1 mouse cellular context compared by ENCODE assay signal in the genomic region with DNA sequence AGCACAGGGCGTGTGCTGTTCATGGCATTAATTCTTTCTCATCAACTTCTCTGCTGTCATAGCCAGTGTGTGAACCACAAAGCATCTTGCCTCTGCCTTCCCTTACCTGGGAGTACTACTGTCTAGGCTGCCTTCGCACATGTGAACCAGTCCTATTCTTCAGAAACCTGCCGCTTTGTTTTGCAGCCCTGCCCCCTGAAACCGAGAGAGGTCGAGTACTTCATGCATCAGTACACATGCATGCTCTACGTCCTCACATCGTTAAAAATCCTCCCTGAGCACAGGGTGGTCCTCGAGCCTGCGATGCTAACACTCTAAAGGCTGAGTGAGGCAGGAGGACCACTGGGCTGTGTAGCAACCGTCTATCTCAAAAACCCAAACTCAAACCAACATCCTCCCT.
TF ChIP-seq lines count a peak whose summit lies in the region.

No protein-coding gene starts in this region.

TF ChIP-seq in CH12.LX, 34 proteins besides CTCF, POLR2A, EP300 and RAD21:
- TF ChIP-seq MEF2A (IDR thresholded peaks at IDR 0.05; ENCODE audit: borderline replicate concordance, low read depth, low read length) (no peak), IRF4 (IDR thresholded peaks at IDR 0.05; ENCODE audit: low read depth, low read length) (0 out of 2 replicates have a peak, but pooled peaks have one; percentile 46), CHD2 (IDR thresholded peaks at IDR 0.05; ENCODE audit: low read length) (no peak), MAX (IDR thresholded peaks at IDR 0.05; ENCODE audit: low read length) (peak; percentile 82), MYC (IDR thresholded peaks at IDR 0.05; ENCODE audit: low read depth, low read length) (peak; percentile 54; the same call in 1 of the 2 replicates), MXI1 (IDR thresholded peaks at IDR 0.05; ENCODE audit: low read depth, low read length) (peak; percentile 90), JUND (conservative IDR thresholded peaks at IDR 0.05; ENCODE audit: low read depth, low read length) (no peak), JUN (IDR thresholded peaks at IDR 0.05; ENCODE audit: insufficient read depth, low read depth, low read length) (no peak), POLR2AphosphoS2 (IDR thresholded peaks at IDR 0.05; ENCODE audit: low read depth, low read length) (no peak), ETS1 (conservative IDR thresholded peaks at IDR 0.05; ENCODE audit: low read depth, low read length) (no peak), SMC3 (IDR thresholded peaks at IDR 0.05; ENCODE audit: low read depth, low read length) (peak; percentile 21; the same call in 1 of the 2 replicates), KAT2A (IDR thresholded peaks at IDR 0.05; ENCODE audit: insufficient replicate concordance, low read length) (no peak), USF2 (conservative IDR thresholded peaks at IDR 0.05; ENCODE audit: low read depth, low read length) (no peak), ZC3H11A (IDR thresholded peaks at IDR 0.05; ENCODE audit: low read depth, low read length) (no peak), BHLHE40 (IDR thresholded peaks at IDR 0.05; ENCODE audit: low read depth, low read length) (peak; percentile 61)
